Mouse (Mus musculus) neutrophil, adult 5-6 weeks (primary cell): ENCODE results near the gene Ankmy2. TPM values are rescaled to one million over a fixed set of nuclear protein-coding genes. Genes with fewer than 3 reads are reported as not detected.

ENCODE experiments used
- ATAC-seq: fragments of 151-379, 151-347 bp; 2 replicates; pipeline ENCODE4 v1.8.0; 2017; ENCODE audit warnings: mild to moderate bottlenecking, moderate TSS enrichment; ENCODE audit not compliant: insufficient number of reproducible peaks, poor library complexity, low FRiP score, severe bottlenecking; ENCODE audit errors: extremely low read depth
- total RNA-seq: library from RNA; stranded (forward); fragments of 200-1000 nt; gene quantifications from 2 replicates; pipeline ENCODE4 v1.2.3, GENCODE M21; 2017

Ankmy2 gene
- 15.5 and 16.6 TPM in 2 replicates for total RNA-seq

DNA sequence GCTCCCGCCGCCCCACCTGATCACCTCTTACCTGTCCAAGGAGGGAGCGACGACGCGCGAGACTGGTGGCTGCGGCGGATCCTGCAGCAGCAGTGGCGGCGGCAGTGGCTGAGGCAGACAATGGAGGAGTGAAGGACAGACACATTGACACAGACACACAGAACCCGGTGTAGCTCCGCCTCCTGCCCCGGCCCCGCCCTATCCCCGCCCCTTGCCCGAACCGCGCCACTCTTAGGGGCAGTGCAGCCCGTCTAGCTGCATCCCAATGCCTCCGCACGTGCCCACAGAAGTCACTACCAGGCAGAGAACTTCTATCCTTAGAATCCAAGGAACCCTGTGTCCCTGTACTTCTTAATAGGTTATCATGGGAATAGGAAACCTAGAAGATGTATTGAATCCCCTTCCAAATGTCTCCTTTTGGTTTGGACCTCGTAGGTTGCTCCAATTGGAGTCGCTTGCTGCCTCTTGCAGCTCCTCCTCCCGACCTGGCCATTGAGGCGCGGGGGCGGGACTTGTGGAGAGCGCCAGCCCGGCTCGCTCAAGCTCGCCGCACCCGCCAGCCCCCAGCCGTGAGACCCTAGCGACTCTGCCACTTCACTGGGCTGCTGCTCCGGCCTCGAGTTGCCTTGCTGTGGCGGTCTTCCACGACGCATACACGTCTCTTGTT is at the start of gene Ankmy2:
Gene Ankmy2, plus strand, starts transcription at position 478 of the 667 bp plus-strand sequence.
- peak; percentile 75 for ATAC-seq

GRCm38 (mm10) chr12:36108442-36108841 is 48.5 kb upstream of the Ankmy2 start:
- no peak for ATAC-seq

DNA sequence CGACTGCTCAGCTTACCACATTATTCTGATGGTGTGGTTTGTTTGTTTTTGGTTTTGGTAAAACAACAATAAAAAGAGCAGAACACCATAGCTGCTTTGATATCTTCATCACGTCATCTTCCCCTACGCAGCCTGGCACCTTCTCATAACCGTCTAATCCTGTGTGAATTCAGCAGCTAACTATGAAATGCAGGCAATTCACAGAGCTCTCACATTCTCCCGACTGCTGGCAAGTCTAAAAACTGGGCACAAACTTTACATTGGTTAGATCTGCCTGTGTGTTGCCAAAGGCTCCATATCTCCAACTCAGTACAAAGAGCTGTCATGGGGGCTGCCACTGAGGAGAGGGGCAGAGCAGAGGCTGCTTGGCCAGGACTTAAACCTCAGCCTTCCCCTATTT is 46.5 kb upstream of the Ankmy2 start:
- ATAC-seq, result no peak

GRCm38 (mm10) chr12:36111110-36111509 is 45.8 kb upstream of the Ankmy2 start:
- no peak for ATAC-seq

- ATAC-seq, result no peak
Measured at GRCm38 (mm10) chr12:36112081-36112480, 44.8 kb upstream of the Ankmy2 start.

DNA sequence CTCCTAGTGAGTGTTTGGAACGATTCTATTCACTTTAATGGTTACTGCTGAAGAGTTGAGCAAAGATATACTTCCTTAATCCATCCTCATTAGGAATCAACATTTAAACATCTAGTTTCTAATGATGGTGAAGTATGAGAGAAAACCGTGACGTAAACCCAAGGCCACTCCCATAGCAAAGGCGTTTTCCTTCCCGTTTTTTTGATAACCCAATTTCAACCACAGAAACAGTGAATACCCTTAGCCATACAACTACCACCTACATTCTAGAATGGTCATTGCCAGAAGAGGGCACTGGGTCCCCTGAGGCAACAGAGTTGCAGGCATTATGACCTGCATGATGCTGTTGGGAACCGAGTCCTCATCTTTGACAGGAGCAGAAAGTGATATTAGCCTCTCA is 39.8 kb upstream of the Ankmy2 start:
- ATAC-seq, result no peak

DNA sequence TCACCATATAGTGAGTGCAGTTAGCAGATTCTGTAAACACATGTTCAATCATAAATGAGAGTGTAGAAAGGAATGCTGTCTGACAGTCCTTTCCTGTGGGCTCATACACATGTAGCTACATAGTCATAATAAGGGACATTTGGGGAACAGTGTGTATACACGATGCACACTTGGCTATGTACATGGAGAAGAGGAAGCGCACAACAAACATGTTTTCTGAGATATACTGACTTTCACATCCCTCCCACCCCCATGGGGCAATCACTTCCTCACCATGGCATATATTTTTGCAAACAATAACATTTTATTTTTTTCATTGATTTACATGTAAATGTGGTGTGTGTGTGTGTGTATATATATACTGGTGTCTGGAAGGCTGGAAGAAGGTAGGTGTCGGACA is 37.7 kb upstream of the Ankmy2 start:
- no peak for ATAC-seq

DNA sequence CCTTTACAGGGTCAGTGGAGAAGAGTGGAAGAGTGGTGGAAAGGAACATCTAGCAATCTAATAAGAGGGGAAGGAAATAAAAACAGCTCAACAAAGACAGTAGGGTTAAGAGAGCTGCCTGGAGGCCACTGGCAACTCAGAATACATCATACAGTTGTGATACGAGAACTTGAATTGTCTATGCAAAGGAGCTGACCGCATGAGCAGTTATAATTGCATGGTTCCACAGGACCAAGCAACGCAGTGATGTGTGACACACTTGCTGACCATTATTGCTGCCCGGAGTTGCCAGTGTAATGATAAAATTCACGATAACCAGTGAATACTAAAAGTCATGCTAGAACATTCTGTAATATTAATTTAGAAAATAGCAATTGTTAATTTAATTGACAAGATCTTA is 30.9 kb upstream of the Ankmy2 start:
- ATAC-seq, result no peak

- no peak for ATAC-seq
Measured at GRCm38 (mm10) chr12:36129826-36130225, 27.1 kb upstream of the Ankmy2 start.

DNA sequence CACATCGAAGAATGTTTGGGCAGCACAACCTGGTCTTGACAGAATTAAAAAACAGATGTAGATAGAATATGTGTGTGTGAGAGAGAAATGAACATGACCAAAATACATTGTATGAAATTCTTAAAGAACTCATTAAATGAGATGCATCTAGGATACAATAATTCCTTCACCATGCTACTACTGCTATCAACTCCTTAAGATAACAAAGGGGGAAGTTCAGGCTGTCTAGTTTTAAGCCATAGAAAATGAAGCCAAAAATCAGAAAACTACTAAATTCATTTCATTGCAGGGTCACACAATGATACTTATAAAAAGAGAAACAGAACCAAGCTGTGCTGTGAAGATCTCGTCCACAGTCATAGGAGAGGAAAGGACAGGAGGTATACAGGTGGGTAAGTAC is 24.7 kb upstream of the Ankmy2 start:
- no peak for ATAC-seq

GRCm38 (mm10) chr12:36132668-36133067 is 24.2 kb upstream of the Ankmy2 start:
- ATAC-seq, result no peak

DNA sequence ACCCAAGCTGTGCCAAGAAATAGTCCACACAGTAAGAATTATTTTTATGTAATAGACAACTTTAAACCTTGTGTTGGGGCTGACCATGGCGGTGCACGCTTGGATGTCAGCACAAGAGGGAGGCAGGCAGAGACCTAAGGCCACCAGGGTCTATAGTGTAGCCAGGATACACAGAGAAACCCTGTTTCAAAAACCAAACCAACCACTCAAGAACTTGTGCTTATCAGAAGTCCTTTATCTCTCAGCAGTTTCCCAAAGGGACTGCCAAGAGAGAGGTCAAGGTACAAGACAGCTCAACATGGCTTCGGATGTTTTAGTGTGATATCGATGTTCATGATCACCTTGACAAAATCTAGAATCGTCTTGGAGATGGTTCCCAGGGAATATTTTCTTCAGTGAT is 23.4 kb upstream of the Ankmy2 start:
- ATAC-seq, result no peak

DNA sequence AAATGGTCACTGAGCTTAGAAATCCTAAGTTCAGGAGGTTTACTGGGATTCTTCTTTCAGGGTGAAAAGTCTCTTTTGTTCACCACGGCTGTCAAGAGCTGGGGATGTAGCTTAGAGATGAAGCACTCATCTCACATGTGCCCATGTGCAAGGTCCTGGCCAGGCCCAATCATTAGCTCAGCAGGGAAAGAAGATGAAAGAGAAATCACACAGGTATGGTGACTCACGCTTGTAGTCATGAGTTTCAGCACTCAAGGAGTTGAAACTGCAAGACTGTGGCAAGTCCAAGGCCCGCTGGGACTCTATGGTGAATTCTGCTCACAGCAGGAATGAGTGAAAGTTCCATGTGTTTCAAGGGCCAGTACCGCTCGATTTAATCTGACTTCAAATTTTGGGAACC is 22.8 kb upstream of the Ankmy2 start:
- no peak for ATAC-seq

DNA sequence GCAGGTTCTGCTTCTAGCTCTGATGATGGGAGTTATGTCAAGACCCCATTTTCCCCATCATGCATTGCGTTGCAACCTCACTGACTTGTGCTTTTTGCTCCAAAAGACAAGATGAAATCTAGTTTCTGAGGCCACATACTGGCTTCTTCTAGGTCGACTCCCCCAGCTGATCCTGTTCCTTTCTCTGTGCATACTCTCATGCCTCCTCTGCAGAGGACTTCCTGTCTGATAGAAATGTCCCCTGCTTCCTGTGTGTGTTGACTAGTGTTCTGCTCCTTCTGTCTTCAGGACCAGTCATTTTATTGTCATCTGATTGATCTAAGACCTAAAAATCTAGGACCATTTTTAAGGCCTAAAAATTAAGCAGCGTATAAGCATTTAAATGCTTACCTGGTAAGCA is 21.5 kb upstream of the Ankmy2 start:
- ATAC-seq, result 0 out of 2 replicates have a peak, but pooled peaks have one; percentile 34

- peak; percentile 23; the same call in 1 of the 2 replicates for ATAC-seq
Measured at GRCm38 (mm10) chr12:36136285-36136684, 20.6 kb upstream of the Ankmy2 start.

GRCm38 (mm10) chr12:36137192-36137591 is 19.7 kb upstream of the Ankmy2 start:
- ATAC-seq, result no peak

DNA sequence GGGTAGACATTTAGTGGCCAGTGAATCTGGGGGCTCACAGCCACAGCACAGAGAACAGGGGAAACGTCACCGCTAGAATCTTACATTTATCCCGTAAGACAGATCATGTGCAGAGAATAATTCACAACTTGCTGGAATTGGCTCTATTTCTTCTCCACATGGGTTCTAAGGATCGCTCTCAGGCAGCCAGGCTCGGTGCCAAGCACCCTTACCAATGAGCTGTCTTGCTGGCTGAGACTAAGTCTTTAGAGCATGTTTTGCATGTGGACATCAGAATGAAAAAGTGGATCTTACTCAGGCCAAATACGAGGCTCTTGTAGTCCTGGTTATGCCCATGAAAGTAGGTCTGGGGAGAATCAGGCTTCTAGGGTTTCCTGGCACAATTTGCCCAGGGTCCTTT is 16.5 kb upstream of the Ankmy2 start:
- ATAC-seq, result no peak

- ATAC-seq, result no peak
Measured at GRCm38 (mm10) chr12:36146230-36147011, 10.5 kb upstream of the Ankmy2 start.

DNA sequence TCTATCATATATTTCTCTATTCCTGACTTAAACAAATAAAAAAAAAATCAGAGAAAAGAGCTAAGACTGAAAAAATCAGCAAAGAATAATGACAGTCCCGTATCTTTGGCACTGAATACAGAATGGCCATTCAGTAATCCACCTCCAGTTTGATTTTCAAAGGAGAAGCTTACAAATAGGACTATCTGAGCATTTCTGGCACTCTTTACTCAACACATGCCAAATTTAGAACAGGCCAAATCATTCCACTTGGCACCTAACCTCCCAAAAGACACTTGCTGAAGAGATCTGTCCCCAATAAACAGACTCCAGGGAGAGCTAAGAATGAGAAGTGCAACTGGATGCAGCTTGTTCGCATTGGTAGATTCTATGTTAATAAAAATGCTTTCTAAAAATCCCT is 6.6 kb upstream of the Ankmy2 start:
- no peak for ATAC-seq

DNA sequence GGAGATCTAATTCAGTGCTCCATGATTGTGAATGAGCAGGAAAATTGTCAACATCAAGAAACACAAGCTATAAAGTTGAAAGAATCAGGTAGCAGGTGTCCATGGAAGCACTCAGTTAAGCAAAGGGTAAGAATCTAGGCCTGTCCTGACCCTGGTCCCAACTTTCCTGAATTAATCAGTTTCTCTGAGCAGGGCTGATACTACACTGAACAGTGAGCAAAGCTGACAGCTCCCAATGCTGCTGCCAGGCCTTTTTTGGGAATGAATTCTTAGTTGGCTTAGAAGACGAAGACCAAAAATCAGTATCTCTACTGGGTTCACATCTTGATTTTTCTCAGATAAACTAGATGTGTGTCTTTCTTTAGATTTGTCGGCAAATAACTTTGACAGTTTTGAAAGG is 6.2 kb upstream of the Ankmy2 start:
- ATAC-seq, result no peak
